Mouse (Mus musculus): ENCODE results near the gene Tstd2. TPM values are rescaled to one million over a fixed set of nuclear protein-coding genes. Genes with fewer than 3 reads are reported as not detected.

The Tstd2 gene
- 10 to 100 TPM; 17.1 to 22.0 (median 18.7) TPM for total RNA-seq (2022)

DNA sequence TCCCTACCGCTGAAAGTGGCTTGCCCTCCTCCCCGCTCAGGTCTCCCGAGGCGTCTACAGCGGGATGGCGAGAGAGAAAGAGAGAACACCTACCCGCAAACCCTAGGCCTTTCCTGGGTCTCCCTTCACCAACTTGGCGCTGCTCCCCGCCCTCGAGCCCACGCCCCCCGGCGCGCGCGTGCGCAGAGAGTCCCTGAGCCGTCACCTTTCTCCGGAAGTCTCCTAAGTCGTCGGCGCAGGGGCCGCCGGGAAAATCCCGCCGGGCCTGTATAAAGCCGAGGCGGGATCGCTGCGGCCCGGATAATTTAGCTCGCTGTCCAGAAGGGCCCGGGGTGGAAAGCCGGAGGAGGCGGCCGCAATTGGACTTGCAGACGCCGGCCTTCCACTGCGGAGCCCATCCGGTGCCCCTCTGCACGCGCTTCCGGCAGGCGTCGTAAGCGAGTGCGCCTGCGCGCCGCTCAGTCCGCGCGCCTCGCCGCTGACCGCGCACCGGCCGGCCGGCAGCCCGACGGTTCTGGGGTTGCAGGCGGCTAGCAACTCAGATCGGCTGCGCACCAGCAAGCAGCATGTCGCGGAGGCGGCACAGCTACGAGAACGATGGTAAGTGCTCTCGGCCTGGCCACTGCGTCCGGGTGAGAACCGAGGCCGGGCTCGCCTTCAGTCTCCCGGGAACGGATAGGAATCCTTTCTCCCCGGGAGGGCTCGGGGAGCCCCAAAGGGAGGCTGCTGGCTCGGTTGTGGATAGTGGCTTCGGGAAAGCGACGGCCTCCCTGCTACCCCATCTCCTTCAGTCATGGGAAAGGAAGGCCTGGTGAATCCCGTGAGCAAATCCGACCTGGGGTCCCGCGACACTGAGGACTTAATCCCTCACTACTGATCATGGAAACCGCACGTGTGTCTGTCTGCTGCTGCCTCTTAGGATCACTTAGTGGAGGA, at the start of gene Tstd2, which contains the start of gene Ncbp1:
Tstd2 (minus strand) TSS at position 408 of the 936 bp plus-strand sequence.
Ncbp1 (plus strand) TSS at position 327 of the 936 bp plus-strand sequence.
- DNase-seq (ENCODE audit: low spot score in 2 of 2): peak; percentile 81 to 91

DNA sequence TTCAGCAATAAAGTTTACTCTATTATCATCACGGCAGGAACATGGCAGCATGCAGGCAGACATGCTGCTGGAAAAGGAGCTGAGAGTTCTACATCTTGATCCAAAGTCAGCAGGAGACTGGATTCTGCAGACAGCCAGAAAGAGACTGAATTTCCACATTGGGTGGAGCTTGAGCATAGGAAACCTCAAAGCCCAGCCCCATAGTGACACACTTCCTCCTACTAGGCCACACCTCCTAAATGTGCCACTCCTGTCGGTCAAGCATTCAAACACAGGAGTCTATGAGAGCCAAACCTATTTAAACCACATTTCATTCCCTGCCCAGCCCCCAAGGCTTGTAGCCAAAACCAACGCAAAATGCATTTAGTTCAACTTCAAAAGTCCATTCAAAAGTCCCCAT, 48.0 kb upstream of the Tstd2 start:
- DNase-seq (ENCODE audit: low spot score in 2 of 2): no peak

DNA sequence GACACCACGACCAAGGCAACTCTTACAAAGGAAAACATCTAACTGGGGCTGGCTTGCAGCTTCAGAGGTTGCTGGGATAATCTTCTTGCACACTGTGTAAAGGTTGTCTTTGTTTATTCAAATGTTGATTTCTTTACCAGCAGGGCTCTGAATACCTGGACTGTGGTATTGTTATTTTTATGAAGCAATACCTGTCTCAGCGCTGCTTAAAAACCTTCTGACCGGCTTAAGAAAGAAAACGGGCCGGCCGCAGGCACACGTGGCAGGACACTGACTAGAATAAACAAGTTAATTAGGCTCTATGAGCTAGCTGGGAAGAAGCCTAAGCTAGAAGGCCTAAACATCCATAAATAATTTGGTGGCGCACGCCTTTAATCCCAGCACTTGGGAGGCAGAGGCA, 47.4 kb upstream of the Tstd2 start:
- no peak for DNase-seq (ENCODE audit: low spot score in 2 of 2)

DNA sequence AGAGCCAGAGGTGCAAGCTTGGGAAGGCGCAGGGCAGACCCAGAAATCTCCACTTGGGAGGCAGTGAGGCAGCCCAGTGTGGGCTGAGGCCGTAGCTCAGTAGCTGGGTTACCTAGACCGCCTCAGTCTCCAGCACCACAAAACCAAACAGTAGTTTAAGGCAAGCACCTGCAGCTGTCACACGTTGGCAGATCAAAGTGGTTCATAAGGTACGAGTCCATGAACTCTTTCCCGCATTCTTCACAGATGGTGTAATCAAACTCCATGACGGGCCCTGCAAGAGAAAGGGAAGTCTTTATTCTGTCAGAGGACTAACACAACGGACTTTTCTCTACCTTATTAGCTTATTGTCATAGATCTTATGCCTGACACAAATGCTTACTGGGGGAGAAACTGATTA, 46.9 kb upstream of the Tstd2 start:
- DNase-seq (ENCODE audit: low spot score in 2 of 2): no peak

DNA sequence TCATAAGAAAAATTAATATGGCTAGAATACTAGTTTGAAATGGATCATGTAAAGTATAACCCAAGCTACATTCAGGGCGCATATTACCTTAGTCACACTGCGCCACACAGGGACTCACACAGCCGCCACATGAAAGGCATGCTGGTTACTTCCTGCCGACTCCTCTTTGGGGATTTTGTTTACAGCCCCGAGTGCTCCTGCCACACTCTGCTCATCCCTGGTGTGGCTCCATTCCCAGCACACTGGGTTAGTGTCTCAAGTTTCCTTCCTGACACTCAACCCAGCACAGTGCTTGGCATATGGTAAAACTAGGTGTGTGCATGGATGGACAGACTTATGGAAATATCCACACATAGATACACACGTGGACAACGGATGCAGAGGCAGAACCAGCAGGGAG, 43.7 kb upstream of the Tstd2 start:
- no peak for DNase-seq (ENCODE audit: low spot score in 2 of 2)

DNA sequence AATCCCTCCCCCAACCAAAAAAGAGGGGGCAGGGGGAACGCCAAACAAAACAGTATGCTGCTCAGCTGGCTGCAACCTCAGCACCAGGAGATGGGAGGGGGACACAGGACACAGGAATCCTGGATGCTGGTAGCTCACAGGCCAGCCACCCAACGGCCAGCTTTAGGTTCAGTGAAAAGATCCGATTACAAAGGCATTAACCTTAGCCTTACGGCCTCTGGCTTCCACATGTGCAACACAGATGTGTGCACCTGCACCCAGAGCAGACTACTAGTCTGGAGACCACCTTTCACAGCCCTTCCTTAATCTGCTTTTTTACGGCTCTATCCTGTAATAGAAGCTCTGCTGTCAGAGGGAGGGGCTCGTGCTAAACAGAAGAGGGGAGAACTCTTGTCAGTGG, 42.7 kb upstream of the Tstd2 start:
- no peak for DNase-seq (ENCODE audit: low spot score in 2 of 2)

DNA sequence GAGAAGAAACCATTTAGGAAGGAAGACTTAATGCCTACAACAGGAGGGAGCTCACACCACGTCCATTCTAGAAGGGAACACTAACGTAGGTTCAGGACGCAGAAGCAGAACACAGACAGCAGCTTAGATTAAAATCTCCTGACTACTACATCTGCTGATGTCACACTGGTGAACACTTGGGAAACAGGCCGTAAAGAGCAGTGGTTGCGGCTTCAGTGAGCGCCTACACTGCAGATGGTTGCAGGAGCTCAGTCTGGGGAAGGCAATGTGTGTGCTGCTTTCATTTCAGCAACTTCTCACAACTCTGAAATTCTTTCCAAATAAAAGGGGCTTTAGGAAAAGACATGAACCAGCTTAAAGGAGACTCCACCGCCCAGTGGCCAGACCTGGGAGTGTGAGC, 39.0 kb upstream of the Tstd2 start:
- DNase-seq (ENCODE audit: low spot score in 2 of 2): no peak

DNA sequence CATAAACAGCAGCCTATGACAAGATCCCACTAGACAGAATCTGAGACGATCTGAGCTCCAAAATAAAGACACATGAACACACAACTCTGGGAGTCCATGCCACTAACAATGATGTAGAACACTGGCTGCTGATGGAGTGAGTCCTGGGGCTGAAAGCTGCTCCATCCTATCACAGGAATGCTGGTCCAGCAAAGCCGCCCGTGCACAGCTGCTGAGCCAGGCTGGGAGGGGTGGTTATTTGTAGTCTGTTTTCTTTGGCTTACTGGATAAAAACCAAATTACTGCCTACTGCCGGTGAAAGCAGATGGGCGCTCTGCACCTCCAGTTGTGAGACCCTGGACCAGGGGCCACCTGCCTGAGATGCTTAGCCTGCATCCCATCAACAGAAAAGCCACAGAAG, 38.5 kb upstream of the Tstd2 start:
- peak in 1 of 2 experiments; percentile 34 for DNase-seq (ENCODE audit: low spot score in 2 of 2)

DNA sequence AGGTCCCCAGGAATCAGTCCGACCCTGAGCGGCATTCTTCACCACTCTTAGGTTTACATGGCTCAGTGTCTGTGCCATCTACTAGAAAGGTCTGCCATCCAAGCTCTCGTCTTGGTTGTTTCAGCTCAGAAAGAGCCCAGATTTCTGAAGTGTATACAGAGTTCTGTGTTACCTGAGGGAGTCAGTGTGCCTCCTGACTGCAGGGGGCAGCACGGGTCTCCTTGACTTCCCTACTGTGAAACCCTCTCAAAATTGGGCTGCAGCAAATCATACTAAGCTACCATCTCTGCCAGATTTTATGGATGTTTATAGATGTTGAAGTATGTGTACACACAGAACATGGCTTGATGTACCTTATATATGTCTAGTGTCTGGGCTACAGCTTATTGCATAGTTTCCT, 37.8 kb upstream of the Tstd2 start:
- no peak for DNase-seq (ENCODE audit: low spot score in 2 of 2)

DNA sequence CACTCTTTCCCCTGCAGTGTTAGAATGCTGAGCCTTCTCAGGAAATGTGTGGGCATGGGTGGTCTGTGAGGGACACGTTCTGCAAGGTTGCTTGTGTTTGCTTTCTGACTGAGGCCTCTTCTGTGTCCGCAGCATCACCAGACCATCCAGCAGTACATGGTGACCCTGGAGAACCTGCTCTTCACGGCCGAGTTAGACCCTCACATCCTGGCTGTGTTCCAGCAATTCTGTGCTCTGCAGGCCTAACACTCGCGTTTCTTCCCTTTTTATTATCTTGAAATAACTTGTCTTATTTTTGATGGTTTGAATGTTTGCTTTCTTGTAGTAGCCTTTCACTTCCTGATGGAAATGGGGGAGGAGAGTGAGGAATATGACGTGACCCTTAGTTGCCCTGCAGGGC, 33.3 kb upstream of the Tstd2 start:
- no peak for DNase-seq (ENCODE audit: low spot score in 2 of 2)

DNA sequence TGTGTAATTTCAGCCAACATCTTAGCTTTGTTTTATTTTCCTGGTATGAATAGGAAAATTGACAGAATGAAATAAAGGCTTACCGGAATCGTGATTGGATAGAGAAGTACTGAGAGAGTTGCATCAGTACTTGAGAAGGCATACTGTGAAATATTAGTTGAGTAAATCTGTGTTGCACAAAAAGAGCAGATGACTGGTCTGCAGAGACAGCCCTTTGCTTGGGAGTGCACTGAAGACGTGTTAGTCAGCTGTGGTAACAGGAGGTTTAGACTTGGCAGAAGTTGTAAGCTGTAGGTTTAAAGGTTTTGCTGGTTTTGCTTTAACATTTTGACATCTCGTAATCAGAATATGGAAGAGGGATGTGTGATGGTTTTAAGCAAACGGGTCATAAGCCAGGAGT, 27.3 kb upstream of the Tstd2 start:
- DNase-seq (ENCODE audit: low spot score in 2 of 2): no peak

DNA sequence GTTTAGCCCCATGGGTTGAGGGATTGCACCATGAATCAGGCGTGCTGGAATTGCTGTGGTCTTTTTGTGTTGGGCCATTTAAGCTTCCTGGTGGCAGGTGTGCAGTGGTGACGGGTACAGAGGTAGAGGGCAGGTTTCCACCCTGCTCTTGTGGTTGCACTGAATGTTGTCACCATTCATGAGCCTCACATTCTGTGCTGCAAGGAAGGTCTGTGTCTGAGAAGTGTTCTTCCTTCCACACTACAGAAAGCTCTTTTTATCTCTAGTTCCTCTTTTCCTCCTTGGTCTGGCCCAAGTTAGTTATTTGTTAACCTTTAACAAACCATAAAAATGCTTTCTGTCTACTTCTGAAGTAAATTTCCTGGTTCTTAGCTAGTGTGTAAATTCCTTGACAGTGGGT, 25.5 kb upstream of the Tstd2 start:
- DNase-seq (ENCODE audit: low spot score in 2 of 2): no peak

DNA sequence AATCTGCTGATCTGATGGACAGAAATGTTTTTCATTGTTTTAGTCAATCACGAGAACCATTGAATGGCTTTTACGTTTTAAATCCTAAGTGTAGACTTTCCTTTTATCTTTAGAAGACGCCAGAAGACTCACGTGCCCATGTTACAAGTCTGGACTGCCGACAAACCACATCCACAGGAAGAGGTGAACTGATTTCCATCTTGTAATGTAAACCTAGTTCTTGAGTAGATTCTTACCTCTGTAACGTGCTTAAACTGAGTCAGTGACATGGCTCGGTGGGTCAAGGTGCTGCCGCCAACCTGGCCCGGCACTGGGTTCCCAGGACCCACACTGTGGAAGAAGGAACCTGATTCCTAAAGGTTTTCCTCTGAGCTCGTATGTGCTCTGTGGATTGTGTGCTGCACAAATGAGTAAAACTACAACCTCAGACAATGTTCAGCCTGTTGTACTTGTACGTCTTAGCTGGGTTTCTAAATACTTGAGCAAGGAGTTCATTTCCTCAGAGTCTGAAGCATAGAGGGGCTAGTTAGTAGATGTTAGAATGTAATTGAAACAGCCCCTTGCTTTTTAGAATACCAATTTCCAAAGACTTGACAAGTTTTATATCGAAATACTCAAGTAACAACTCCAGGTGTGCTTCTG, 13.5 kb upstream of the Tstd2 start:
- no peak for DNase-seq (ENCODE audit: low spot score in 2 of 2)

DNA sequence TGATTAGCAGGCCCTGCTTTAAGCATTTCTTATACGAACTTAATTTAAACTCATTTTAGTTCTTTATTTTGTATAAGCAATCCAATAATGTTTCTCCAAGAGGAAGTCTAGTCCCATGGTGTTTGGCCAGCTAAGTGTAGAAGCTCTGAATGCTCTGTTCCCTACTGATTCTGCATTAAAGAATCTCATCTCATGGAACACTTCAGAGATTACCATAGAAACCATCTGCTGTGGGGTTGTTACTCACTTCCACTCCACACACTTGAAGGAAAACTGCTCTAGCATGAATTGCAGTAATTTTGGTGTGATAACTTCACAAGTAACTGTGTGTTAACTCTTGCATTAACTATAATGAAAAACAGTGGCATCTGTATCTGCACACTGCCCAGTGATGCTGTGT, 8.4 kb upstream of the Tstd2 start:
- no peak for DNase-seq (ENCODE audit: low spot score in 2 of 2)

DNA sequence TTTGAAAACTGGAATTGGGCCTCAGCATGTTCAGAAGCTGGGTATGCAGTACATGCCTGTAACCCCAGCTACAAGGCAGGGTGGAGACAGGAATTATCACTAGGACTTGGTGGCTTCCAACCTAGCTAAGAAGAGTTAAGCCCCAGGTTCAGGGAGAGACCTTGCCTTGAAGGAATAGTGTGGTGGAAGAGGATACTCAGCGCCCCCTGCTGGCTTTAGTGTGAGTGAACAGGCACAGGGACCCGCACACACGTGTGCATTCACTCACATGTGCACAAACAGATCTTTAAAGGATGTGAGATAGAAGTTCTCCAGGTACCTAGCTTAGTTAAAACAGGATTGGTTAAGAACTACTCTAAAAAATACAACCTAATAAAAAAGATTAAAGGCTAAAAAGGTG, 5.8 kb upstream of the Tstd2 start:
- no peak for DNase-seq (ENCODE audit: low spot score in 2 of 2)

DNA sequence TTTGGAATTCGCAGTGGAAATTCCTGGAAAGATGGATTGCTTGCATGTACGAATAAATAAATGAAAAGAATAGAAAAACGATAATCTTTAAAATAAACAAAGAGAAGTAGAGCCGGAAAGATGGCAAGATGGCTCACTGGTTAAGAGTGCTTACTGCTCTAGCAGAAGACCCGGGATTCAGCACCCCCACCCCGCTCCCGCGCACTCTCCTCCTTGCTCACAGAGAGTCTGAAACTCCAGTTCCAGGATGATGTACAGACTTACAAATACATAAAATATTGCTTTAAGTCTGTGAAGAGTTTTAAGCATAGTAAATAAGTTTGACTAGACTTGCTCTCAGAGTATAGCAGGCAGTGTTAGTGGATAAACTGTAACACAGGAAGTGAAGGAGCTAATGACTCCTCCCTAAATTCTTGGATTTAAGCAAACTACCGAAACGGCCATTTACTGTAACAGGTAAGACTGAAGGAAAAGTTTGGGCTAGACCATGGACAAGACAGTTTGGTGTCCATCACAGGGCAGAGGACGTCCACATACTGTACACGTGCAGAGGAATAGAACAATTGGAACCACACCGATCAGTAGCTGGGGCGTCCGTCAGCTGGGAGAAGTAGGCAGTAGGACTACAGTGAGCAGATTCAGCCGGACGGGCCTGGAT, 736 bp downstream of the Tstd2 start:
- no peak for DNase-seq (ENCODE audit: low spot score in 2 of 2)

DNA sequence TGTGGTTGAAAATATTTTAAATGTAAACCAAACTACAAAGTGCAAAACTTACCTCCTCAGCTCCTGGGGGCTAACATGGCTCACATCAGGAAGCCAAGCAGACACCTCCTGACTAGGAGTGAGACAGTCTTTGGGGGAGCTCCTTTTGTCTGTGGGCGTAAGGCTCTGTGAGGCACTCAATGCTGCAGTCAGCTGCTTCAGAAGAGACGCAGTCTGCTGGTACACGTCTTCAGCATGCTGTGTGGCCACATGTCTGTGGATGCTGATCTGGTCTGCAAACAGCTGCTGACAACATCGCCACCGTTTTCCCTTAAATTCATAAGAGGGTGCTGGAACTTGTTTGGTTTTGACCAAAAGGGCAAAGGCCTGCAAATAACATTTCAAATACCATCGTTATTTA, 6.7 kb downstream of the Tstd2 start:
- no peak for DNase-seq (ENCODE audit: low spot score in 2 of 2)

DNA sequence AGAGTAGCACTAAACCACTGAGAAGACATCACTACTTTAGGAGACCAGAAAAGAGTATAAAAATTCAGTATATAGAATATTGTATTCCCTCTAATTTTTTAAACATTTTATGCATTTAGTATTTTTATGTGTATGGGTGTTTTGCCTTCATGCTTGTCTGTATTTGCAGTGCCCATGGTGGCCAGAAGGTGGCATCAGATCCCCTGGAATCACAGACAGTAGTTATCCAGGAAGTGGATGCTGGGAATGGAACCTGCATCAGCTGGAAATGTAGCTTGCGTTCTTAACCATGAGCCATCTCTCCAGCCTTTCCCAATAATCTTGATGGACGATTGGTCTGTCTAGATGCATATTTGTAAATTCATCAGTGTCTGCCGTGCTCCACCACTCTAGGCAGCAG, 8.3 kb downstream of the Tstd2 start:
- peak in 1 of 2 experiments; percentile 46 for DNase-seq (ENCODE audit: low spot score in 2 of 2)

DNA sequence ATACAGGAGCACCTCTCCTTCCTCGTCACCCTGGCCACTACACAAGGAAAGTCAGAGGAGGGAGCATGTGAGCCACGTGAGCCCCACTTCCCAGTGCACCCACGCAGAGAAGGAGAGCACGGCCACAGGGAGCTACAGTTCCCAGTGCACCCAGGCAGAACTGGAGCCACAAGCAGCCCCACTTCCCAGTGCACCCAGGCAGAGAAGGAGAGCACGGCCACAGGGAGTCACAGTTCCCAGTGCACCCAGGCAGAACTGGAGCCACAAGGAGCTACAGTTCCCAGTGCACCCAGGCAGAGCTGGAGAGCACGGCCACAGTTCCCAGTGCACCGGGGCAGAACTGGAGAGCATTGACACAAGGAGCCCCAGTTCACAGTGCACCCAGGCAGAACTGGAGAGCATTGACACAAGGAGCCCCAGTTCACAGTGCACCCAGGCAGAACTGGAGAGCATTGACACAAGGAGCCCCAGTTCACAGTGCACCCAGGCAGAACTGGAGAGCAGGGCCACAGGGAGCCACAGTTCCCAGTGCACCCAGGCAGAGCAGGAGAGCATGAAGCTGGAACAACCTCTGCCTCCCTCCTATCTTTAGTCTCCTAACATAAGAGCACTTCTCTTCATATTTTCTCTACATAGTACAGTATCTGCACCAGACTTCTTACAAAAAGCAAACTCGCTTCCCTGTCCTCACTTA, 9.0 kb downstream of the Tstd2 start:
- no peak for DNase-seq (ENCODE audit: low spot score in 2 of 2)

DNA sequence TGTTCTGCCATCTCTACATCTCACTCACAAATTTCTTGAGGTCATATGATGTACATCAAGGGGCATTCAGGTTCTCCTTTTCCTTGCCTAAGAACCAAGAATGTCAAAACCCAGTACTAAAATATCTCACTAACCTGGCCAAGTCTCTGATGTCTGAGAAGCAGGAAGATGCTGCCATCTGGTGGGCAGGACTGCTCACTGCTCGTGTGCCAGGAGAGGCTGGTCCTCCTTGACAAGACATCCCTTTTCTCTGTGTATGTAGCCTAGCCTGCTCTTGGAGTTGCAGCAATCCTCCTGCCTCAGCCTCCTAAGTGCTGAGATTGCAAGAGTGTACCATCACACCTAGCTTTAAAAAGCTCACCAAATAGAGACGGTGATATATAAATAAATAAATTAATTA, 12.0 kb downstream of the Tstd2 start:
- DNase-seq (ENCODE audit: low spot score in 2 of 2): peak; percentile 63 to 82

DNA sequence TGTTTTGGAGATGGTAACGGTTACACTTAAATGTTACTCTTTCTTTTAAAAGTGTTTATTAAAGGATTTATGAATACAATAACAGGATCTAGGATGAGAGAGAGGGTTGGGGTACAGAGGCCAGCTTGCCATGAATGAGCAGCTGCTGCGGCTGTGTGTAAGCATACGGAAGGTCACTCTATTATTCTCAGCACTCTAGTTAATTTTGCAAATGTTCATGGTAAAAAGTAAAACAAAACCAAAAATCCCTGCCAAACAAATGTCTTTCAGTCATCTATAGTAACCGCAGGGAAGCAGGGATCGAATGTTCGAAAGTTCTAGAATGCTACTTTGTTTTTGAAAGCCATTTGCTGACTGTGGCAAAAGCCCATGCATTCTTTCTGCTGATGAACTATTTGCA, 15.1 kb downstream of the Tstd2 start:
- no peak for DNase-seq (ENCODE audit: low spot score in 2 of 2)

DNA sequence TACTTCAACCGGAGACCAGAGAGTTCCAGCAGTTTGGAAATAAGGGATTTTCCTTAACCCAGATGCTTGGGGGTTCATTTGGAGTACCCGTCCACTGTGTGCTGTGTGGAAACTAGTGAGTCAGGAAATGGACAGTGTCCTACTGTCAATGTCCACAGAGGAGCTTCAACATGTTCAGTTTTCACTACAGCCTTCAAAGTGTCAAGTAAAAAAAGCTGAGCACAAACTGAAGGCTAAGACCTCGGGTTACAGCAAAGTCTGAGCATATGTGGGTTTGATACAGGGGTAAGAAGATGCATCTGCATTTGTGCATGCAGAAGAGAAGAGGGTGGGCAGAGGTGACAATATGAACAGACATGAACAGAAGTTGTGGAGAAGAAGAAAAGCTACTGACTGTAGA, 17.7 kb downstream of the Tstd2 start:
- no peak for DNase-seq (ENCODE audit: low spot score in 2 of 2)

Data from layer of hippocampus, adult 8-10 months (tissue).